Mouse (Mus musculus) stomach, postnatal 0 days (tissue): Measurements from ENCODE around the gene Il22ra1. TPM values are rescaled to one million over a fixed set of nuclear protein-coding genes. Genes with fewer than 3 reads are reported as not detected.

Experiments
- ATAC-seq: fragments of 200-750 bp; cut with Nextera tagmentation; 2 replicates; pipeline ENCODE4 v1.8.0; 2017; ENCODE audit not compliant: low FRiP score, low TSS enrichment
- DNase-seq: peaks from one replicate; pipeline ENCODE4 v3.0.0-alpha.2; 2016; ENCODE audit warnings: low spot score
- H3K27ac ChIP-seq: fragments of 300-500 bp; sonication (generic); replicated peaks from 2 replicates; pipeline ENCODE4 v1.5.1; 2014; ENCODE audit warnings: mild to moderate bottlenecking, control low read depth
- H3K27me3 ChIP-seq: fragments of 300-500 bp; sonication (generic); 2 replicates; pipeline ENCODE4 v1.6.1; 2014; ENCODE audit warnings: low read length; ENCODE audit not compliant: control insufficient read depth, insufficient read depth
- H3K36me3 ChIP-seq: fragments of 300-500 bp; sonication (generic); 2 replicates; pipeline ENCODE4 v1.6.1; 2014; ENCODE audit warnings: low read length, mixed read lengths; ENCODE audit not compliant: control insufficient read depth, insufficient read depth
- H3K4me1 ChIP-seq: fragments of 300-500 bp; sonication (generic); replicated peaks from 2 replicates; pipeline ENCODE4 v1.6.1; 2014; ENCODE audit warnings: antibody characterized with exemption; ENCODE audit not compliant: control insufficient read depth, insufficient read depth
- H3K4me2 ChIP-seq: fragments of 300-500 bp; sonication (generic); replicated peaks from 2 replicates; pipeline ENCODE4 v1.6.1; 2014; ENCODE audit warnings: low read depth, mild to moderate bottlenecking, control low read depth, moderate library complexity
- H3K4me3 ChIP-seq: fragments of 300-500 bp; sonication (generic); 2 replicates; pipeline ENCODE4 v1.5.1; 2014; ENCODE audit warnings: low read depth, low read length, control low read depth
- H3K9ac ChIP-seq: fragments of 300-500 bp; sonication (generic); 2 replicates; pipeline ENCODE4 v1.6.1; 2014; ENCODE audit warnings: mild to moderate bottlenecking, low read length, control low read depth, mixed read lengths
- H3K9me3 ChIP-seq: fragments of 300-500 bp; sonication (generic); 2 replicates; pipeline ENCODE4 v1.6.1; 2016; ENCODE audit warnings: low read length; ENCODE audit not compliant: control insufficient read depth
- CTCF ChIP-seq: IDR thresholded peaks from 2 replicates; pipeline ENCODE4 v1.5.1; 2016; ENCODE audit warnings: antibody characterized with exemption, low read depth, mild to moderate bottlenecking, moderate library complexity
- EP300 ChIP-seq: optimal IDR thresholded peaks from 2 replicates; pipeline ENCODE3; 2016; ENCODE audit warnings: antibody characterized with exemption
- WGBS: fragments of 180-500 bp; shearing (Covaris S2); extraction: QIAGEN DNeasy Blood & Tissue Kit; methylation state at CpG from one replicate; pipeline ENCODE4 v1.1.7; 2014; 5-methylcytosine and 5-hydroxymethylcytosine counted together
- polyA plus RNA-seq: library from polyadenylated mRNA; unstranded; fragments of >200 nt; fragmentation: Nextera tagmentation; extraction: Ambion mirVana; gene quantifications from 2 replicates; pipeline ENCODE4 v1.2.1, GENCODE M21; 2015

Il22ra1 gene
- polyA plus RNA-seq, 1 experiment from 2014 or later, result 0.63 TPM

GRCm38 (mm10) chr4:135761048-135761447 is 33.1 kb downstream of the Il22ra1 start:
- no peak overlapping the region for H3K27ac ChIP-seq
- no peak for DNase-seq
- H3K27me3 ChIP-seq, result no peaks in the 10 kb centered on the region
- H3K4me2 ChIP-seq, result no peak overlapping the region
- no peaks in the 10 kb centered on the region for H3K36me3 ChIP-seq
- no peak overlapping the region for H3K9ac ChIP-seq
- H3K9me3 ChIP-seq, result no peaks in the 10 kb centered on the region
- no peak overlapping the region for H3K4me3 ChIP-seq
- H3K4me1 ChIP-seq, result no peaks in the 10 kb centered on the region
- no peak for TF ChIP-seq EP300
- no peak for TF ChIP-seq CTCF
- no peak for ATAC-seq
- WGBS, result 77% methylated on average over 8 of the region's 8 CpGs

DNA sequence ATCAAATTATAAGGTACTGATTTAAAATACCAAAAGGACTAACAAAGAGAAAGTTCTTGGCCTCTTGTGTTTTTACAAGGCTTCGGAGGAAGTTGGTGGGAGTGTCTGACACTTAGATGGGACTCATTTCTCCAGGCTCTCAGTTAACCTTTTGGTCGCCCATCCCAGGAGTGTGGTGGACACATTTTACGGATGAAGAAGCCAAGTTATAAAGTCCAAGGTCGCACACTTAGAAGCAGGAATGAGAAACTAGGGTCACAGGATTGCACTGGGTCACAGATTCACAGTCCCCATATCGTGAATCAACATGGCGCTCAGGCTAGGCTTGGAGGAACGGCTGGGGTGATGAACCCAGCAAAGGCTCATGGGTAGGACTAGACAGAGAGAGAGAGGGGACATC is 33.6 kb downstream of the Il22ra1 start:
- Histone ChIP-seq H3K9ac (no peak overlapping the region), H3K36me3 (no peaks in the 10 kb centered on the region), H3K4me3 (no peak overlapping the region), H3K4me1 (no peaks in the 10 kb centered on the region), H3K27ac (no peak overlapping the region), H3K9me3 (no peaks in the 10 kb centered on the region), H3K27me3 (no peaks in the 10 kb centered on the region), H3K4me2 (no peak overlapping the region)
- no peak for ATAC-seq
- no peak for TF ChIP-seq EP300
- TF ChIP-seq CTCF, result no peak
- no peak for DNase-seq
- WGBS, result 77% methylated on average over 7 of the region's 7 CpGs

GRCm38 (mm10) chr4:135762251-135762906 is 34.4 kb downstream of the Il22ra1 start:
- H3K27ac ChIP-seq, result no peak overlapping the region
- peak overlapping the region; percentile 54 for H3K4me2 ChIP-seq
- ATAC-seq (peak; percentile 93), DNase-seq (peak; percentile 91)
- no peaks in the 10 kb centered on the region for H3K36me3 ChIP-seq
- H3K4me3 ChIP-seq, result peak overlapping the region; percentile 23
- H3K27me3 ChIP-seq, result no peaks in the 10 kb centered on the region
- H3K9ac ChIP-seq, result no peak overlapping the region
- TF ChIP-seq EP300, result no peak
- no peak; the same call in 1 of the 2 replicates for TF ChIP-seq CTCF
- H3K4me1 ChIP-seq, result no peaks in the 10 kb centered on the region
- 6% methylated on average over 18 of the region's 19 CpGs for WGBS
- no peaks in the 10 kb centered on the region for H3K9me3 ChIP-seq

DNA sequence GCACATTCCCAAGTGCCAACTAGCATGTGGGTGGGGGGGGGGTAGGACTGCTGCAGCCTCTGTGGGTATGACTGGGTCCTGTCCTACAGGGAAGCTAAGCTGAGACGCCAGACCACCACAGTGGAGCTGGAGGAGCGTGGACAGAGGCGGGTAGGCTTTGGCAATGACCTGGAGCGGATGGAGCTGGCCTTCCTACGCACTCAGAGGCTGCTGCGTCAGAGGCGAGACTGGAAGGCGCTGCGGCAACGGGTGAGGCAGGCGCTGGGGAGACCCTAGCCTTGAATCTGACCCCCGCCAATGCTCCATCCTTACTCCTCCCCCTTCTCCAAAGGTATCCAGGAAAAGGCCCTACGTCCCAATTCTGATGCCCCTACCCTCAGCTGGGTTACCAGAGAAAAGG is 36.7 kb downstream of the Il22ra1 start:
- H3K27ac ChIP-seq, result no peak overlapping the region
- H3K4me3 ChIP-seq, result no peak overlapping the region
- WGBS, result 84% methylated on average over 13 of the region's 13 CpGs
- no peaks in the 10 kb centered on the region for H3K27me3 ChIP-seq
- no peaks in the 10 kb centered on the region for H3K9me3 ChIP-seq
- no peak for TF ChIP-seq EP300
- TF ChIP-seq CTCF, result no peak
- H3K36me3 ChIP-seq, result no peaks in the 10 kb centered on the region
- H3K4me2 ChIP-seq, result no peak overlapping the region
- DNase-seq (no peak), ATAC-seq (no peak)
- H3K4me1 ChIP-seq, result no peaks in the 10 kb centered on the region
- H3K9ac ChIP-seq, result no peak overlapping the region

DNA sequence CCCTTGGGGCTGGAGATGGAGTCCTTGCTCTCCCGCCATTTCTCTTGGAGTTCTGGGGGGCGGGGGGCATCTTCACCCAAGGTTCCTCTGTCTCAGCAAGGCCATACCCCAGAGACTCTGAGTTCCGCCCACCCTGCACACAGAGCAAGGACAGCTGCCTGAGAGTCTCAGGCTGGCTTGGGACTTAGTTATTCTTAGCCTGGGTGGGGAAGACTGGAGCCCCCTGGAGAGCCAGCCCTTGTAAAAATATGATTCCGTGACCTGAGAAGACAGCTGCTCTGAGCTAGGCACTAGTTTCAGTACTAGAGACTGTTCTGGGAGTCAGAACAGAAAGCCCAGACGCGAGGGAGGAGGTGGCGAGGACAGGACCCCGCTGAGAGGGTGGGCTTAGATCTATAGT is 37.7 kb downstream of the Il22ra1 start:
- H3K4me2 ChIP-seq, result no peak overlapping the region
- H3K36me3 ChIP-seq, result no peaks in the 10 kb centered on the region
- H3K4me3 ChIP-seq, result no peak overlapping the region
- no peaks in the 10 kb centered on the region for H3K27me3 ChIP-seq
- H3K9ac ChIP-seq, result no peak overlapping the region
- H3K9me3 ChIP-seq, result no peaks in the 10 kb centered on the region
- no peak overlapping the region for H3K27ac ChIP-seq
- TF ChIP-seq EP300 (no peak), CTCF (no peak)
- 75% methylated on average over 8 of the region's 8 CpGs for WGBS
- H3K4me1 ChIP-seq, result no peaks in the 10 kb centered on the region
- ATAC-seq, result no peak
- DNase-seq, result no peak

DNA sequence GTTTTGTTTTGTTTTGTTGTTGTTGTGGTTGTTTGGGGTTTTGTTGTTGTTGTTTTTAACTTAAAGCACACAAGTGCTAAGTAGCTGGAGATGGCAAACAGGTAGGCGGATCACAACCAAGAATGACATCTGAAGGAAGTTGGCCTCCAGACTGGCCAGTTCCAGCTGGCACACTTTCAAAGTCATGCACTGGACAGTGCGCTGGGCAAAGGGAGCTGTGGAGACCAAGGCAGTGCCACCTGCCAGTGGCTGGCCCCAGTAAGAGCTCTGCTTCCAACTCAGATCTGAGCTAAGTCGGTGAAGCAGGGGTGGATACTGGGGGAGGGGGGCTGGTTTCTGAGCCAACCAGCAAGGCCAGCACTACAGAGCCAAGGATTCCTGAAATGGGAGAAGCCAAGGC is 39.0 kb downstream of the Il22ra1 start:
- TF ChIP-seq EP300 (no peak), CTCF (no peak)
- Histone ChIP-seq H3K36me3 (no peaks in the 10 kb centered on the region), H3K27me3 (no peaks in the 10 kb centered on the region), H3K27ac (no peak overlapping the region), H3K9me3 (no peaks in the 10 kb centered on the region), H3K4me2 (no peak overlapping the region), H3K9ac (no peak overlapping the region), H3K4me3 (no peak overlapping the region), H3K4me1 (no peaks in the 10 kb centered on the region)
- ATAC-seq (no peak), DNase-seq (no peak)
- WGBS, result 66% methylated on average over 3 of the region's 3 CpGs
